Mouse (Mus musculus): ENCODE measurements at regions not wholly inside any gene's neighbourhood (a gene's known extent, or its start where the extent isn't known, plus 50 kb on each side); places are given as distances from the start of the nearest gene placed in this dataset.

- intact Hi-C loops (cut with DNase I) = no loop called here
- DNase-seq (ENCODE audit: extremely low spot score in 1 of 2, low spot score in 2 of 2) = peak in 1 of 2 experiments; percentile 52
Measured at GRCm38 (mm10) chr16:62500334-62500733, 286.3 kb downstream of the Nsun3 start.

- DNase-seq (ENCODE audit: extremely low spot score in 1 of 2, low spot score in 2 of 2) = no peak
Measured at GRCm38 (mm10) chr16:62498761-62499160, 287.9 kb downstream of the Nsun3 start.

GRCm38 (mm10) chr16:62496697-62497096, 289.9 kb downstream of the Nsun3 start:
- no peak for DNase-seq (ENCODE audit: extremely low spot score in 1 of 2, low spot score in 2 of 2)
- intact Hi-C loops (cut with DNase I) = no loop called here

More at GRCm38 (mm10) chr16:62498761-62499160, 287.9 kb downstream of the Nsun3 start:
- intact Hi-C loops (cut with DNase I) = no loop called here

GRCm38 (mm10) chr16:62470133-62470532, 316.5 kb downstream of the Nsun3 start:
- peak in 1 of 2 experiments; percentile 7 for DNase-seq (ENCODE audit: extremely low spot score in 1 of 2, low spot score in 2 of 2)
- intact Hi-C loops (cut with DNase I) = no loop called here

GRCm38 (mm10) chr16:62469286-62469685, 317.3 kb downstream of the Nsun3 start:
- DNase-seq (ENCODE audit: extremely low spot score in 1 of 2, low spot score in 2 of 2) = no peak

GRCm38 (mm10) chr16:62468846-62469245, 317.8 kb downstream of the Nsun3 start:
- DNase-seq (ENCODE audit: extremely low spot score in 1 of 2, low spot score in 2 of 2) = no peak
- intact Hi-C loops (cut with DNase I) = no loop called here

More at GRCm38 (mm10) chr16:62469286-62469685, 317.3 kb downstream of the Nsun3 start:
- intact Hi-C loops (cut with DNase I) = no loop called here

GRCm38 (mm10) chr16:62459949-62460551, 326.6 kb downstream of the Nsun3 start:
- intact Hi-C loops (cut with DNase I) = no loop called here
- no peak for DNase-seq (ENCODE audit: extremely low spot score in 1 of 2, low spot score in 2 of 2)

- DNase-seq (ENCODE audit: extremely low spot score in 1 of 2, low spot score in 2 of 2) = no peak
- intact Hi-C loops (cut with DNase I) = no loop called here
Measured at GRCm38 (mm10) chr16:62449735-62450134, 336.9 kb downstream of the Nsun3 start.

- no peak for DNase-seq (ENCODE audit: extremely low spot score in 1 of 2, low spot score in 2 of 2)
- intact Hi-C loops (cut with DNase I) = no loop called here
Measured at GRCm38 (mm10) chr16:62447380-62447779, 339.2 kb downstream of the Nsun3 start.

- DNase-seq (ENCODE audit: extremely low spot score in 1 of 2, low spot score in 2 of 2) = peak in 1 of 2 experiments; percentile 45
- intact Hi-C loops (cut with DNase I) = no loop called here
Measured at GRCm38 (mm10) chr16:62441197-62441596, 345.4 kb downstream of the Nsun3 start.

GRCm38 (mm10) chr16:62433125-62433524, 353.5 kb downstream of the Nsun3 start:
- peak in 1 of 2 experiments; percentile 40 for DNase-seq (ENCODE audit: extremely low spot score in 1 of 2, low spot score in 2 of 2)
- intact Hi-C loops (cut with DNase I) = no loop called here

- no peak for DNase-seq (ENCODE audit: extremely low spot score in 1 of 2, low spot score in 2 of 2)
- intact Hi-C loops (cut with DNase I) = loop anchor here (10.0 kb wide), 1 partner anchor 1790 kb away; no protein-coding TSS in a partner anchor
Measured at GRCm38 (mm10) chr16:62414485-62414884, 372.1 kb downstream of the Nsun3 start.

- no peak for DNase-seq (ENCODE audit: extremely low spot score in 1 of 2, low spot score in 2 of 2)
Measured at GRCm38 (mm10) chr16:62407526-62408165, 379.0 kb downstream of the Nsun3 start.

GRCm38 (mm10) chr16:62406458-62406857, 380.2 kb downstream of the Nsun3 start:
- intact Hi-C loops (cut with DNase I) = no loop called here
- no peak for DNase-seq (ENCODE audit: extremely low spot score in 1 of 2, low spot score in 2 of 2)

More at GRCm38 (mm10) chr16:62407526-62408165, 379.0 kb downstream of the Nsun3 start:
- intact Hi-C loops (cut with DNase I) = no loop called here

- no peak for DNase-seq (ENCODE audit: extremely low spot score in 1 of 2, low spot score in 2 of 2)
- intact Hi-C loops (cut with DNase I) = no loop called here
Measured at GRCm38 (mm10) chr16:62357279-62357678, 429.3 kb downstream of the Nsun3 start.

- intact Hi-C loops (cut with DNase I) = no loop called here
Measured at GRCm38 (mm10) chr16:62356349-62356748, 430.3 kb downstream of the Nsun3 start.

GRCm38 (mm10) chr16:62355830-62356270, 430.8 kb downstream of the Nsun3 start:
- intact Hi-C loops (cut with DNase I) = no loop called here
- DNase-seq (ENCODE audit: extremely low spot score in 1 of 2, low spot score in 2 of 2) = no peak

More at GRCm38 (mm10) chr16:62356349-62356748, 430.3 kb downstream of the Nsun3 start:
- no peak for DNase-seq (ENCODE audit: extremely low spot score in 1 of 2, low spot score in 2 of 2)

GRCm38 (mm10) chr16:62327378-62328036, 459.1 kb downstream of the Nsun3 start:
- peak in 1 of 2 experiments; percentile 18 for DNase-seq (ENCODE audit: extremely low spot score in 1 of 2, low spot score in 2 of 2)
- intact Hi-C loops (cut with DNase I) = no loop called here

GRCm38 (mm10) chr16:62325534-62326244, 460.9 kb downstream of the Nsun3 start:
- intact Hi-C loops (cut with DNase I) = no loop called here
- no peak for DNase-seq (ENCODE audit: extremely low spot score in 1 of 2, low spot score in 2 of 2)
